Mouse (Mus musculus): ENCODE results near the gene Flt3l. TPM values are rescaled to one million over a fixed set of nuclear protein-coding genes. Genes with fewer than 3 reads are reported as not detected.
A peak's percentile ranks its signal among the peaks of the same experiment; 100 is the strongest.
"Not testable (repeated sequence)": the region's sequence is repeated elsewhere in the genome, so short reads cannot be mapped to it uniquely, and the experiment has no call there.

Gene Flt3l
- polyA plus RNA-seq, 1 experiment from 2014 or later: 0.85 TPM

DNA sequence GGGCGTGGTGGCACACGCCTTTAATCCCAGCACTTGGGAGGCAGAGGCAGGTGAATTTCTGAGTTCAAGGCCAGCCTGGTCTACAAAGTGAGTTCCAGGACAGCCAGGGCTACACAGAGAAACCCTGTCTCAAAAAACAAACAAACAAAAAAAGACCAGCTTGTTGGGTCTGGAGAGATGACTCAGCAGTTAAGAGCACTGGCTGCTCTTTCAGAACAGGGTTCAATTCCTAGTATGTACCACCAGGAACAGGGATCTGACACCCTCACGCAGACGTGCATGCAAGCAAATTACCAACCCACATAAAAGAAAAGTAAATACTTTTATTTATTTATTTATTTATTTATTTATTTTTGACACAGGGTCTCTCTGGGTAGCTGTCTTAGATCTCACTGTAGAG lies 26.1 kb downstream of the Flt3l start:
- peaks cover 20% of the 10 kb centered on the region for H3K4me1 ChIP-seq (replicated peaks)
- not testable (repeated sequence) for DNase-seq (ENCODE audit: low spot score); H3K36me3 ChIP-seq; H3K27ac ChIP-seq; H3K27me3 ChIP-seq (ENCODE audit: insufficient read depth, poor library complexity, severe bottlenecking); H3K4me3 ChIP-seq; H3K9me3 ChIP-seq
- 89% methylated on average over 4 of the region's 4 CpGs for whole genome bisulfite sequencing

GRCm38 (mm10) chr7:45107052-45107645 lies 29.1 kb downstream of the Flt3l start:
- peaks cover 37% of the 10 kb centered on the region for H3K4me1 ChIP-seq (replicated peaks)
- no peaks in the 10 kb centered on the region for H3K27me3 ChIP-seq (ENCODE audit: insufficient read depth, poor library complexity, severe bottlenecking)
- H3K9me3 ChIP-seq: no peaks in the 10 kb centered on the region
- H3K4me3 ChIP-seq: no peak overlapping the region
- no peaks in the 10 kb centered on the region for H3K36me3 ChIP-seq
- WGBS: 48% methylated on average over 5 of the region's 5 CpGs
- H3K27ac ChIP-seq: peak overlapping the region; percentile 62
- DNase-seq (ENCODE audit: low spot score): no peak

- H3K27me3 ChIP-seq (ENCODE audit: insufficient read depth, poor library complexity, severe bottlenecking): no peaks in the 10 kb centered on the region
- peak overlapping the region; percentile 62 for H3K27ac ChIP-seq
- DNase-seq (ENCODE audit: low spot score): peak; percentile 59
- H3K4me1 ChIP-seq (replicated peaks): peaks cover 37% of the 10 kb centered on the region
- WGBS: 28% methylated on average over 6 of the region's 6 CpGs
- no peaks in the 10 kb centered on the region for H3K36me3 ChIP-seq
- H3K9me3 ChIP-seq: no peaks in the 10 kb centered on the region
- 0 out of 2 replicates have a peak overlapping the region, but pooled peaks have one; percentile 4 for H3K4me3 ChIP-seq
These were observed 29.8 kb downstream of the Flt3l start for GRCm38 (mm10) chr7:45106441-45106840.

GRCm38 (mm10) chr7:45105491-45105890 lies 30.7 kb downstream of the Flt3l start:
- H3K9me3 ChIP-seq: no peaks in the 10 kb centered on the region
- no peaks in the 10 kb centered on the region for H3K36me3 ChIP-seq
- H3K4me3 ChIP-seq: no peak overlapping the region
- 87% methylated on average over 8 of the region's 8 CpGs for WGBS
- peaks cover 37% of the 10 kb centered on the region for H3K4me1 ChIP-seq (replicated peaks)
- no peak for DNase-seq (ENCODE audit: low spot score)
- H3K27me3 ChIP-seq (ENCODE audit: insufficient read depth, poor library complexity, severe bottlenecking): no peaks in the 10 kb centered on the region
- peak overlapping the region; percentile 23; the same call in 1 of the 2 replicates for H3K27ac ChIP-seq

DNA sequence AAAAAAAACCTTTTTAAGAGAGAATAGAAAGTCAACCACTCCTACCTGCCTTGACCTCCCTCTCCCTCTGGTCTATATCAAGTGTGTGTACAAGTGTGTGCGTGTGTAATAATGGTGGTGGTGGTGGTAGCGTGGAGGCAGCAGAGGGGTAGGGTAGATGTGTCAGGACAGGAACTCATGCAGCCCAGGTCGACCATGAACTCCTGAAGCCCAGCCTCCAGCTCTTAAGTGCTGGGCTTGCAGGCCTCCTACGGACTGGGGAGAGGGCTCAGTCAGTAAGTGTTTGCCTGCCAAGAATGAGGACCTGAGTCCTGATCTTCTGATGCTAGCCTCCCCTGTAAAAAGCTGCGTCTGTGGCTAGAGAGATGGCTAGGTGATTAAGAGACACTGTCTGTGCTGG lies 31.3 kb downstream of the Flt3l start:
- Histone ChIP-seq H3K27me3 (ENCODE audit: insufficient read depth, poor library complexity, severe bottlenecking) (no peaks in the 10 kb centered on the region), H3K36me3 (no peaks in the 10 kb centered on the region), H3K4me3 (no peak overlapping the region), H3K4me1 (replicated peaks) (peaks cover 37% of the 10 kb centered on the region), H3K27ac (no peak overlapping the region; the same call in 1 of the 2 replicates), H3K9me3 (no peaks in the 10 kb centered on the region)
- DNase-seq (ENCODE audit: low spot score): no peak
- WGBS: 87% methylated on average over 5 of the region's 5 CpGs

DNA sequence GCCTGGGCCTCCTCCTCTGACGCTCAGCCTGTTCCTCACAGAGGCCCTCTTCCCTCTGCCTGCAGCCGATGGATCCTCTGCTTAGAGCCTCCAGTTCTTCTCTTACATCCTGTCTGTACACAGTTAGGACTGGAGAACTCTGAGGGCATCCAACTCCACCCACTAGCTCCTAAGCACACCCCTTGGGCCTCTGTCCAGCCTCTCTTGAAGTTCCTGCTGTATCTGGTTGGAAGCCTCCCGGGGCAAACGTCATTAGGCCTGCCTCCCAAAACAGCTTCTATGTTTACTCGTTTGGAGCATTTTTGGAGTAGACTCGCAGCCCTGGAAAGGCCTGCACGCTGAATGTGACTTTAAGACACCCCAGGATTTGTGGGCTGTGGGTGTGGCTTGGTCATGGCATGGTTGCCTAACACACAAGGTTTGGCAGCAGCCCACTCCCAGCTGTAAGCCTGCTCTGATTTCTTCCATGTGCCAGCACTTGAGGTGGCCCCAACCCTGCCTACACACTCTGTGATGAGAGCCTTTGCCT lies 32.5 kb downstream of the Flt3l start, which contains the start of gene Fcgrt:
Gene Fcgrt (minus strand): TSS at position 200 of the 529 bp plus-strand sequence.
- peaks cover 37% of the 10 kb centered on the region for H3K4me1 ChIP-seq (replicated peaks)
- peak within 1 kb of the TSS; percentile 11; the same call in 1 of the 2 replicates for H3K4me3 ChIP-seq
- H3K9me3 ChIP-seq: no peaks in the 10 kb centered on the region
- H3K36me3 ChIP-seq: no peaks in the 10 kb centered on the region
- no peaks in the 10 kb centered on the region for H3K27me3 ChIP-seq (ENCODE audit: insufficient read depth, poor library complexity, severe bottlenecking)
- 73% methylated on average over 7 of the region's 7 CpGs for WGBS
- DNase-seq (ENCODE audit: low spot score): no peak
- peak within 1 kb of the TSS; percentile 70 for H3K27ac ChIP-seq

GRCm38 (mm10) chr7:45102940-45103585 lies 33.2 kb downstream of the Flt3l start:
- Histone ChIP-seq H3K36me3 (no peaks in the 10 kb centered on the region), H3K27ac (peak overlapping the region; percentile 70), H3K27me3 (ENCODE audit: insufficient read depth, poor library complexity, severe bottlenecking) (no peaks in the 10 kb centered on the region), H3K4me1 (replicated peaks) (peaks cover 37% of the 10 kb centered on the region), H3K9me3 (no peaks in the 10 kb centered on the region), H3K4me3 (peak overlapping the region; percentile 11; the same call in 1 of the 2 replicates)
- DNase-seq (ENCODE audit: low spot score): no peak
- WGBS: 81% methylated on average over 9 of the region's 9 CpGs

DNA sequence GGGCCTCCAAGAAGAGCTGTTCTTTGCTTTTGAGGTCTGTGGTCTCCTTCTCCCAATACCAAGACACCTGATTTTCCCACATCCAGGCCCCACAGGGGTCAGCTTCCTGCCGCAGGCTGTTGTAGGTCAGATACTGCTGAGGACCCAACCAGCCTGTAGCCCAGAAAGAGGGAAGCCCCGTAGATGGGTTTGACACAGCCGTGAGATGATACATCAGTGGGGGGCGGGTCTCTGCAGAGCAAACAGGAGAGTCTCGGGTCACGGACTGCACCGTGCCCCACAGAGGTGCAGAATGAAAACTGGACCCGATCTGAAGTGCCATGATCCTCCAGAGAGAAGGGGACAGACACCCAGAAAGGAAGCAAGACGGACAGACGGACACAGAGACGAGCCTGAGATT lies 33.8 kb downstream of the Flt3l start:
- Histone ChIP-seq H3K27me3 (ENCODE audit: insufficient read depth, poor library complexity, severe bottlenecking) (no peaks in the 10 kb centered on the region), H3K36me3 (no peaks in the 10 kb centered on the region), H3K4me1 (replicated peaks) (peaks cover 37% of the 10 kb centered on the region), H3K4me3 (no peak overlapping the region), H3K27ac (no peak overlapping the region), H3K9me3 (no peaks in the 10 kb centered on the region)
- WGBS: 88% methylated on average over 11 of the region's 11 CpGs
- no peak for DNase-seq (ENCODE audit: low spot score)

DNA sequence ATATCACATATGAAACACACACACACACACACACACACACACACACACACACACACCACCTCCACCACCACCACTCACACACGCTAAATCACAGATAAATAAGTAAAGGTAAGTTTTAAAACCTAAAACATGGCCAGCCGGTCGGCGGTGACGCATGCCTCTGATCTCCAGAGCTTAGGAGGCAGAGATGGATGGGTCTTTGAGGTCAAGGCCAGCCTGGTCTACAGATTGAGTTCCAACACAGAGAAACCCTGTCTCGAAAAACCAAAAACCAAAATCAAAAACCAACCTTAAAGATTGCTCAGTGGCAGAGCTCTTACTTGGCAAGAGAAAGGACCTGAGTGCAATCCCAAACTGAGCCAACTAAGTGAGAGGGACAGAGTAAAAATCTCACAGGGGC lies 36.2 kb downstream of the Flt3l start:
- 95% methylated on average over 6 of the region's 6 CpGs for WGBS

GRCm38 (mm10) chr7:45098541-45099240 lies 37.5 kb downstream of the Flt3l start:
- DNase-seq (ENCODE audit: low spot score): no peak
- no peak overlapping the region for H3K27ac ChIP-seq
- 88% methylated on average over 8 of the region's 8 CpGs for WGBS
- no peak overlapping the region for H3K4me3 ChIP-seq
- peaks cover 14% of the 10 kb centered on the region for H3K4me1 ChIP-seq (replicated peaks)
- H3K27me3 ChIP-seq (ENCODE audit: insufficient read depth, poor library complexity, severe bottlenecking): no peaks in the 10 kb centered on the region
- no peaks in the 10 kb centered on the region for H3K9me3 ChIP-seq
- H3K36me3 ChIP-seq: no peaks in the 10 kb centered on the region

More for the DNA sequence above, 36.2 kb downstream of the Flt3l start:
- no peaks in the 10 kb centered on the region for H3K9me3 ChIP-seq
- peaks cover 20% of the 10 kb centered on the region for H3K4me1 ChIP-seq (replicated peaks)
- H3K4me3 ChIP-seq: no peak overlapping the region
- H3K27me3 ChIP-seq (ENCODE audit: insufficient read depth, poor library complexity, severe bottlenecking): no peaks in the 10 kb centered on the region
- no peaks in the 10 kb centered on the region for H3K36me3 ChIP-seq
- DNase-seq (ENCODE audit: low spot score): no peak
- H3K27ac ChIP-seq: no peak overlapping the region

DNA sequence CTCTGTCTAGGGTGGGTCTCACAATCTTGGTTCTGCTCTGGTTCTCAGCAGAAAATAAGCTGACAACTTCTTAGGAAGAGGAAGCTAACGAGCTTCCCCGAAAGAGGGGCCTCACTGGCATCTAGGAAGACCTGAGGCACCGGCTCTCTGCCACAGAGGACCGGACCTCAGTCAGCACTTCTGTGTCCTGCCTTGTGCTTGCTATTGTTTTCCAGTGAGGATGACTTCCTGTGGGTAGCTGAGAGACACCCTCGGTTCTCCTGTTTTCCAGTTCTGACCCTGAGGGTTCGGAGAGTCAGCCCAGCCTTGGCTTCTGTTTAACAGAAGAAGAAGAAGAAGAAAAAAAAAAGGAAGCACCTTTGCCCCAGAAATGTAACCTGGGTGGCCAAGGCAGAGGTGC lies 38.8 kb downstream of the Flt3l start:
- no peaks in the 10 kb centered on the region for H3K36me3 ChIP-seq
- no peaks in the 10 kb centered on the region for H3K9me3 ChIP-seq
- H3K27ac ChIP-seq: no peak overlapping the region
- DNase-seq (ENCODE audit: low spot score): no peak
- WGBS: 72% methylated on average over 6 of the region's 6 CpGs
- H3K4me1 ChIP-seq (replicated peaks): peaks cover 15% of the 10 kb centered on the region
- no peaks in the 10 kb centered on the region for H3K27me3 ChIP-seq (ENCODE audit: insufficient read depth, poor library complexity, severe bottlenecking)
- no peak overlapping the region for H3K4me3 ChIP-seq

GRCm38 (mm10) chr7:45095965-45096364 lies 40.3 kb downstream of the Flt3l start:
- not testable (repeated sequence) for H3K9me3 ChIP-seq; H3K27me3 ChIP-seq (ENCODE audit: insufficient read depth, poor library complexity, severe bottlenecking); H3K4me3 ChIP-seq; H3K36me3 ChIP-seq; H3K27ac ChIP-seq; DNase-seq (ENCODE audit: low spot score)
- 93% methylated on average over 14 of the region's 14 CpGs for WGBS
- peaks cover 27% of the 10 kb centered on the region for H3K4me1 ChIP-seq (replicated peaks)

DNA sequence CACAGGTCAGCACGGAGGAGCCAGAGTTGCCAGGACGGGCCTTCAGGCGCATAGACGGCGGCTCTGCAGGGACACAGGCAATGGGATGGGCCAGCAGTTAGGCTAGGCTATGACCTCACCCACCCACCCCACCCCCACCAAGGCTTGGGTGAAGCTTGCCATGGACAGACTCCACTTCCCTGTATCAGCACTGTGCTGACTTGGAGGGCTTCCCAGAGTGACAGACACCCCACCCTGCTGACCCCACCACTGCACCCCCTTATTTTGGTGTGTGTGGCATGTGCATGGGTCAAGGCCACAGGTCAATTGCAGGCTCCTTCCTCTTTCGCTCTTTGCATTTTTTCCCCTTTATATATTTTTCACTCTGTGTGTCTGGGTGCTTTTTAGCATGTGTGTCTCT lies 40.9 kb downstream of the Flt3l start:
- no peak overlapping the region for H3K4me3 ChIP-seq
- peaks cover 11% of the 10 kb centered on the region for H3K27me3 ChIP-seq (ENCODE audit: insufficient read depth, poor library complexity, severe bottlenecking)
- H3K9me3 ChIP-seq: no peaks in the 10 kb centered on the region
- no peak for DNase-seq (ENCODE audit: low spot score)
- WGBS: 86% methylated on average over 6 of the region's 6 CpGs
- H3K36me3 ChIP-seq: no peaks in the 10 kb centered on the region
- 0 out of 2 replicates have a peak overlapping the region, but pooled peaks have one; percentile 29 for H3K27ac ChIP-seq
- H3K4me1 ChIP-seq (replicated peaks): peaks cover 33% of the 10 kb centered on the region
